Mouse (Mus musculus) E14TG2a.4 (cell line): ENCODE measurements around the gene Rerg.

Source experiments
- CTCF ChIP-seq: conservative IDR thresholded peaks from 2 replicates; pipeline ENCODE4 v1.5.1; 2014; ENCODE audit warnings: low read length
- POU5F1 ChIP-seq: IDR thresholded peaks from 2 replicates; pipeline ENCODE4 v1.6.1; 2014; ENCODE audit warnings: low read length, borderline replicate concordance

GRCm38 (mm10) chr6:137047036-137047435, 123.3 kb downstream of the Rerg start:
- TF ChIP-seq CTCF (no peak), POU5F1 (no peak)
